Mouse (Mus musculus) heart, adult 2 months (tissue): ENCODE results near the gene Mtor. TPM values are rescaled to one million over a fixed set of nuclear protein-coding genes. Genes with fewer than 3 reads are reported as not detected.

Experiments used
- DNase-seq, 2 experiments: peaks; one replicate each; pipeline ENCODE4 v3.0.0; 2021
- H3K27ac ChIP-seq: fragments of 200-600 bp; 2 replicates; pipeline ENCODE4 v1.8.1; 2022
- H3K27me3 ChIP-seq: fragments of 200-500 bp; 2 replicates; pipeline ENCODE4 v1.6.1; 2012; ENCODE audit warnings: mild to moderate bottlenecking, low read length, inconsistent platforms, mixed read lengths; ENCODE audit not compliant: control insufficient read depth, insufficient read depth
- H3K36me3 ChIP-seq: fragments of 200-500 bp; 2 replicates; pipeline ENCODE4 v1.6.1; 2012; ENCODE audit warnings: low read length, inconsistent platforms; ENCODE audit not compliant: control insufficient read depth, insufficient read depth
- H3K4me1 ChIP-seq: fragments of 200-500 bp; 2 replicates; pipeline ENCODE4 v1.6.1; 2011; ENCODE audit warnings: low read length; ENCODE audit not compliant: control insufficient read depth, insufficient read depth
- H3K4me3 ChIP-seq: fragments of 200-600 bp; 2 replicates; pipeline ENCODE4 v1.8.1; 2022
- H3K79me2 ChIP-seq: fragments of 200-500 bp; replicated peaks from 2 replicates; pipeline ENCODE4 v1.6.1; 2012; ENCODE audit warnings: mild to moderate bottlenecking, inconsistent platforms, low read length, moderate library complexity, mixed read lengths; ENCODE audit not compliant: control insufficient read depth, insufficient read depth
- H3K9ac ChIP-seq: fragments of 200-500 bp; 2 replicates; pipeline ENCODE4 v1.6.1; 2012; ENCODE audit warnings: low read depth, mild to moderate bottlenecking, control low read depth, inconsistent platforms, low read length, mixed read lengths
- CTCF ChIP-seq: fragments of 200-600 bp; IDR thresholded peaks from 2 replicates; pipeline ENCODE4 v1.8.1; 2022; ENCODE audit warnings: antibody characterized with exemption, mild to moderate bottlenecking, moderate library complexity
- EP300 ChIP-seq: fragments of 200-500 bp; IDR thresholded peaks from 2 replicates; pipeline ENCODE4 v1.6.1; 2011; ENCODE audit warnings: low read depth, low read length, control low read depth; ENCODE audit not compliant: insufficient read depth
- POLR2A ChIP-seq: fragments of 200-500 bp; IDR thresholded peaks from 2 replicates; pipeline ENCODE4 v1.6.1; 2011; ENCODE audit warnings: mild to moderate bottlenecking, low read depth, low read length, control low read depth; ENCODE audit not compliant: insufficient read depth
- WGBS: fragments of 180-500 bp; shearing (Covaris S2); methylation state at CpG from one replicate; pipeline ENCODE4 v1.1.7; 2018; 5-methylcytosine and 5-hydroxymethylcytosine counted together
- intact Hi-C: fragments of 180-260 bp; cut with DNase I; formaldehyde crosslinking; loops from one replicate; pipeline ENCODE4 v1.15.1; 2025
- polyA plus RNA-seq: library from polyadenylated mRNA; depleted of rRNA; stranded (reverse); fragments of >200 nt; gene quantifications from 2 replicates; pipeline ENCODE4 v1.2.3, GENCODE M21; 2012
- total RNA-seq, 2 experiments: library from RNA; stranded (reverse); gene quantifications; 2 replicates each; pipeline ENCODE4 v1.2.3; 2021

Gene Mtor
- total and polyA plus RNA-seq, 3 experiments = 18.6 to 49.7 (median 40.9) TPM

DNA sequence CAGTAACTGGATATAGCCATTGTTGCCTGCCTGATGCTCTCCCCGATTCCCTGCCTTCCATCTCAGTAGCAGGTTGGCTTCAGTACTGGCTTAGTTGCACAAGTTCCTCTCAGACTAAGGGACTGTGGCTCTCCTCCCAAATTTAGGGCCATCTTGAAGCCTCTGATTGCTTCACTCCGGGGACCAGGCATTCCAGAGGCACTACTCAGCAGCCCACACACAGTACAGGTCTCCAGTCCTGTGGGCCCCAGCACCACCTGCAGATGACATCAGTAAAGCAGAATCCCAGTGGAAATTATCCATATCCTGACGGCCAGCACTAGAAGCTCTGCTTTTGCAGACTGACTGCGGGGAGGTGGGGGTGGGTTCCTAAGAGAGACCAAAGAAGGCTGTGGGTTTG, 62.3 kb downstream of the Mtor start:
- peak; percentile 46 to 52 for DNase-seq
- intact Hi-C loops = no loop called here
- Histone ChIP-seq H3K27me3 (no peaks in the 10 kb centered on the region), H3K9ac (no peak overlapping the region), H3K36me3 (no peaks in the 10 kb centered on the region), H3K27ac (no peak overlapping the region), H3K4me3 (no peak overlapping the region), H3K4me1 (peaks cover 5% of the 10 kb centered on the region), H3K79me2 (no peaks in the 10 kb centered on the region)
- TF ChIP-seq EP300 (0 out of 2 replicates have a peak, but pooled peaks have one; percentile 21), POLR2A (no peak), CTCF (no peak)
- 49% methylated on average over 4 of the region's 4 CpGs for WGBS

- H3K36me3 ChIP-seq = no peaks in the 10 kb centered on the region
- H3K27ac ChIP-seq = no peak overlapping the region
- H3K9ac ChIP-seq = no peak overlapping the region
- no peak overlapping the region for H3K4me3 ChIP-seq
- no peaks in the 10 kb centered on the region for H3K79me2 ChIP-seq
- 93% methylated on average over 4 of the region's 4 CpGs for WGBS
- no peaks in the 10 kb centered on the region for H3K27me3 ChIP-seq
- TF ChIP-seq POLR2A (no peak), EP300 (no peak), CTCF (no peak)
- no peak for DNase-seq
- H3K4me1 ChIP-seq = peaks cover 5% of the 10 kb centered on the region
- intact Hi-C loops = no loop called here
Observed at GRCm38 (mm10) chr4:148511334-148511733, 62.9 kb downstream of the Mtor start.

GRCm38 (mm10) chr4:148513021-148513559, 64.7 kb downstream of the Mtor start:
- no peaks in the 10 kb centered on the region for H3K27me3 ChIP-seq
- no peaks in the 10 kb centered on the region for H3K79me2 ChIP-seq
- whole genome bisulfite sequencing = 75% methylated on average over 6 of the region's 6 CpGs
- TF ChIP-seq POLR2A = no peak
- no peak for TF ChIP-seq EP300
- no peak overlapping the region for H3K27ac ChIP-seq
- intact Hi-C loops = no loop called here
- H3K9ac ChIP-seq = no peak overlapping the region
- H3K36me3 ChIP-seq = no peaks in the 10 kb centered on the region; the same call in 1 of the 2 replicates
- H3K4me1 ChIP-seq = peaks cover 5% of the 10 kb centered on the region
- no peak overlapping the region for H3K4me3 ChIP-seq
- peak; percentile 32 to 40 for DNase-seq

DNA sequence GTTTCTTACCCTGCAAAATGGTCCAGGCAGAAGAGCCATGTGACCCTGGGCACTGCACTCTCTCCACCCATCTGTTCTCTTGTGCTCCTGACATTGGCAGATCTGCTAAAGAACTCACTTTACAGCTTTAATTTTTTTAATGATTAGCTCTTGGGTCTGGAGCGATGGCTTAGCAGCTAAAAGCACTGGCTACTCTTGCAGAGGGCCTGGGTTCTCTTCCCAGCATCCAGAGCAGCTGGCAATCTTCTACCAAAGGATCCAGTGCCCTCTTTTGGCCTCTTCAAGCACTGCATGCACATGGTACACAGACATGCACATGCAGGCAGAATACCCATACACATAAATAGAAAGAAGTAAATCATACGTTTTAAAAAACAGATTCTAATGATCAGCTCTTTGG, 66.9 kb downstream of the Mtor start:
- Histone ChIP-seq H3K27me3 (no peaks in the 10 kb centered on the region), H3K9ac (no peak overlapping the region), H3K4me3 (no peak overlapping the region), H3K36me3 (no peaks in the 10 kb centered on the region; the same call in 1 of the 2 replicates), H3K4me1 (peaks cover 3% of the 10 kb centered on the region; the same call in 1 of the 2 replicates), H3K27ac (no peak overlapping the region), H3K79me2 (no peaks in the 10 kb centered on the region)
- intact Hi-C loops = no loop called here
- no peak for DNase-seq
- peak; percentile 60 for TF ChIP-seq CTCF
- no peak for TF ChIP-seq EP300
- 91% methylated on average over 2 of the region's 2 CpGs for WGBS

- no peaks in the 10 kb centered on the region for H3K79me2 ChIP-seq
- H3K27ac ChIP-seq = no peak overlapping the region
- no peak overlapping the region for H3K9ac ChIP-seq
- TF ChIP-seq EP300 (no peak), CTCF (no peak), POLR2A (no peak)
- 30% methylated on average over 4 of the region's 4 CpGs for WGBS
- DNase-seq = no peak
- no peak overlapping the region for H3K4me3 ChIP-seq
- no peaks in the 10 kb centered on the region for H3K4me1 ChIP-seq
- no peaks in the 10 kb centered on the region for H3K27me3 ChIP-seq
- intact Hi-C loops = no loop called here
- no peaks in the 10 kb centered on the region; the same call in 1 of the 2 replicates for H3K36me3 ChIP-seq
Observed at GRCm38 (mm10) chr4:148517809-148518208, 69.4 kb downstream of the Mtor start.

- intact Hi-C loops = no loop called here
- H3K9ac ChIP-seq = no peak overlapping the region
- H3K79me2 ChIP-seq = no peaks in the 10 kb centered on the region
- H3K4me1 ChIP-seq = no peaks in the 10 kb centered on the region
- 70% methylated on average over 5 of the region's 5 CpGs for WGBS
- no peaks in the 10 kb centered on the region for H3K27me3 ChIP-seq
- no peaks in the 10 kb centered on the region; the same call in 1 of the 2 replicates for H3K36me3 ChIP-seq
- no peak overlapping the region for H3K27ac ChIP-seq
- no peak for DNase-seq
- H3K4me3 ChIP-seq = no peak overlapping the region
- TF ChIP-seq EP300 (no peak), CTCF (no peak), POLR2A (no peak)
Observed at GRCm38 (mm10) chr4:148518235-148518795, 69.9 kb downstream of the Mtor start.
